Mouse (Mus musculus) stomach, embryonic 14.5 days (tissue): ENCODE data around the gene Baiap2l2. TPM values are rescaled to one million over a fixed set of nuclear protein-coding genes. Genes with fewer than 3 reads are reported as not detected.
A peak's percentile ranks its signal among the peaks of the same experiment; 100 is the strongest.

ENCODE experiments used
- ATAC-seq: fragments of 200-750 bp; cut with Nextera tagmentation; 2 replicates; pipeline ENCODE4 v1.8.0; 2017; ENCODE audit warnings: low read depth, moderate TSS enrichment; ENCODE audit not compliant: insufficient number of reproducible peaks, insufficient read depth, low FRiP score
- H3K27ac ChIP-seq: fragments of 300-500 bp; sonication (generic); 2 replicates; pipeline ENCODE4 v1.5.1; 2014; ENCODE audit warnings: mild to moderate bottlenecking, low read length, moderate library complexity, mixed read lengths
- H3K27me3 ChIP-seq: fragments of 300-500 bp; sonication (generic); 2 replicates; pipeline ENCODE4 v1.6.1; 2014; ENCODE audit warnings: low read length, control low read depth, mixed read lengths; ENCODE audit not compliant: control insufficient read depth, insufficient read depth
- H3K36me3 ChIP-seq: fragments of 300-500 bp; sonication (generic); 2 replicates; pipeline ENCODE4 v1.6.1; 2014; ENCODE audit warnings: mild to moderate bottlenecking, control low read depth, low read length, moderate library complexity, mixed read lengths; ENCODE audit not compliant: control insufficient read depth, insufficient read depth
- H3K4me1 ChIP-seq: fragments of 300-500 bp; sonication (generic); 2 replicates; pipeline ENCODE4 v1.6.1; 2014; ENCODE audit warnings: low read length, control low read depth, mixed read lengths; ENCODE audit not compliant: control insufficient read depth, insufficient read depth
- H3K4me2 ChIP-seq: fragments of 300-500 bp; sonication (generic); replicated peaks from 2 replicates; pipeline ENCODE4 v1.6.1; 2014; ENCODE audit warnings: low read depth, low read length, control low read depth
- H3K4me3 ChIP-seq: fragments of 300-500 bp; sonication (generic); 2 replicates; pipeline ENCODE4 v1.5.1; 2014; ENCODE audit warnings: low read depth, low read length, control low read depth
- H3K9ac ChIP-seq: fragments of 300-500 bp; sonication (generic); replicated peaks from 2 replicates; pipeline ENCODE4 v1.6.1; 2014; ENCODE audit warnings: low read depth, mild to moderate bottlenecking, control low read depth, low read length, moderate library complexity, mixed read lengths
- H3K9me3 ChIP-seq: fragments of 300-500 bp; sonication (generic); 2 replicates; pipeline ENCODE4 v1.6.1; 2016; ENCODE audit warnings: low read depth, low read length, control low read depth; ENCODE audit not compliant: control insufficient read depth
- WGBS: fragments of 180-500 bp; shearing (Covaris S2); extraction: QIAGEN DNeasy Blood & Tissue Kit; methylation state at CpG from one replicate; pipeline ENCODE4 v1.1.7; 2014; 5-methylcytosine and 5-hydroxymethylcytosine counted together
- polyA plus RNA-seq: library from polyadenylated mRNA; unstranded; fragments of >200 nt; fragmentation: Nextera tagmentation; extraction: Ambion mirVana; gene quantifications from 2 replicates; pipeline ENCODE4 v1.2.1, GENCODE M21; 2014

Baiap2l2 gene
- polyA plus RNA-seq, 1 experiment from 2014 or later: 5.9 TPM

- Histone ChIP-seq H3K27ac (no peak overlapping the region), H3K9me3 (no peaks in the 10 kb centered on the region), H3K27me3 (peaks cover 5% of the 10 kb centered on the region; the same call in 1 of the 2 replicates), H3K4me3 (no peak overlapping the region), H3K4me2 (no peak overlapping the region), H3K9ac (no peak overlapping the region), H3K36me3 (no peaks in the 10 kb centered on the region), H3K4me1 (0 out of 2 replicates have a peak, but pooled peaks cover 3% of the 10 kb centered on the region)
- WGBS: 89% methylated on average over 6 of the region's 6 CpGs
- ATAC-seq: no peak
These were observed 21.6 kb downstream of the Baiap2l2 start for GRCm38 (mm10) chr15:79263726-79264125.

GRCm38 (mm10) chr15:79262786-79263309, 22.5 kb downstream of the Baiap2l2 start:
- WGBS: 89% methylated on average over 3 of the region's 3 CpGs
- no peak for ATAC-seq
- Histone ChIP-seq H3K27me3 (peaks cover 5% of the 10 kb centered on the region; the same call in 1 of the 2 replicates), H3K9me3 (no peaks in the 10 kb centered on the region), H3K27ac (no peak overlapping the region), H3K4me3 (no peak overlapping the region), H3K9ac (no peak overlapping the region), H3K4me2 (no peak overlapping the region), H3K36me3 (no peaks in the 10 kb centered on the region), H3K4me1 (0 out of 2 replicates have a peak, but pooled peaks cover 3% of the 10 kb centered on the region)

DNA sequence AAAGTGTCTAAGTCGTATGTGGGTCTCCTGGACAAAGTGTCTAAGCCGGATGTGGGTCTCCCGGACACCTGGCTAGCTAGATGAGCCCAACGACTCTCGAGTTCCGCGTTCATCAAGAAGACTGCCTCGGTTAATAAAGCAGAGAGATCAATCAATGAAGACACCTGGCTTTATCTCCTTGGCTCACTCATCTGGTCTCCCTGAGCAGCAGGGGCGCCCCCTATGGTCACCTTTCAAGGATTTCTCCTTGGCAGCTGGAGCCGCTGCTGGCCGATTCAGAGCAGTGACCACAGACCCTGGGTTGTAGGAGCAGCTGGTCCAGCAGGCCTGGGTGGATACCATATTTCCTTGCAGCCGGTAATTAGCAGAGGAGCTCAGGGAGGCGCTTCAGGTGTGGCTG, 23.0 kb downstream of the Baiap2l2 start:
- whole genome bisulfite sequencing: 16% methylated on average over 13 of the region's 13 CpGs
- H3K27me3 ChIP-seq: peaks cover 5% of the 10 kb centered on the region; the same call in 1 of the 2 replicates
- 0 out of 2 replicates have a peak overlapping the region, but pooled peaks have one; percentile 61 for H3K4me3 ChIP-seq

GRCm38 (mm10) chr15:79261757-79262156, 23.6 kb downstream of the Baiap2l2 start:
- Histone ChIP-seq H3K27ac (no peak overlapping the region), H3K9me3 (no peaks in the 10 kb centered on the region), H3K4me2 (peak overlapping the region; percentile 100), H3K4me3 (peak overlapping the region; percentile 61), H3K36me3 (no peaks in the 10 kb centered on the region), H3K27me3 (peaks cover 5% of the 10 kb centered on the region; the same call in 1 of the 2 replicates), H3K9ac (peak overlapping the region; percentile 50), H3K4me1 (0 out of 2 replicates have a peak, but pooled peaks cover 3% of the 10 kb centered on the region)
- WGBS: under 1% methylated on average over 25 of the region's 28 CpGs
- peak; percentile 19 for ATAC-seq

More for the DNA sequence above, 23.0 kb downstream of the Baiap2l2 start:
- no peak for ATAC-seq
- H3K9ac ChIP-seq: no peak overlapping the region
- no peak overlapping the region for H3K27ac ChIP-seq
- H3K9me3 ChIP-seq: no peaks in the 10 kb centered on the region
- no peaks in the 10 kb centered on the region for H3K36me3 ChIP-seq
- H3K4me2 ChIP-seq: no peak overlapping the region
- H3K4me1 ChIP-seq: 0 out of 2 replicates have a peak, but pooled peaks cover 3% of the 10 kb centered on the region

DNA sequence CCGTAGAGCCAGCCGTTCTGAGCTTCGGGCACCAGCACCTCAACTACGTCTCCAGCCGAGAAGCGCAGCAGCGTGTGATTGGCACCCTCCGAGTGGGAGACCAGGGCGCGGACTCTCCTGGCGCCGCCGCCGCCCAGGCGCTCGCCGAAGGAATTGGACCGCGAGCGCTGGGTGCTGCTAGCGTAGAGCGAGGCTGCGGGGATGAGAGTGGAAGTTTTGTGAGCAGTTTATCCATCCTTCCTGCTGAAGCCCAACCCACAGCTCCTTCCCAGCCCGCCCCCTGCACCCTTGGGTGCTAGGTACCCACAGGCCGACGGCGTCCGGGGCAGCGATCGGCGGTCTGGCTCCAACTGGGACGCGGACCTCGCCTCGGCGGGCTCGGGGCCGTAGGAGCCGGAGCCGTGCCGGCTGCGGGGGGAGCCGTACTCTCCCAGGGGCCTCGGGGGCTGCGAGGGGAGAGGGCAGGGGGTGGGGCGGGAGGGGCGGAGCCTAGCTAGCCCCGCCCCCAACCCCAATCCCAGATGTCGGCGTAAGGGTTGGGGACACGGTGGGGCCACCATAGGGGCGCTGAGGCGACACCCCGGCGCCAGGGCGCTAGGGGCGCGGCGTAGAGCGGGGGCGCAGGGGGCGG, 24.1 kb downstream of the Baiap2l2 start:
- no peaks in the 10 kb centered on the region for H3K36me3 ChIP-seq
- H3K4me1 ChIP-seq: 0 out of 2 replicates have a peak, but pooled peaks cover 3% of the 10 kb centered on the region
- no peak overlapping the region for H3K27ac ChIP-seq
- H3K9me3 ChIP-seq: no peaks in the 10 kb centered on the region
- H3K4me3 ChIP-seq: peak overlapping the region; percentile 61
- H3K9ac ChIP-seq: peak overlapping the region; percentile 50
- ATAC-seq: peak; percentile 62; the same call in 1 of the 2 replicates
- WGBS: 1% methylated on average over 60 of the region's 62 CpGs
- H3K27me3 ChIP-seq: peaks cover 5% of the 10 kb centered on the region; the same call in 1 of the 2 replicates
- H3K4me2 ChIP-seq: peak overlapping the region; percentile 100

GRCm38 (mm10) chr15:79258521-79258920, 26.8 kb downstream of the Baiap2l2 start:
- Histone ChIP-seq H3K27me3 (peaks cover 5% of the 10 kb centered on the region; the same call in 1 of the 2 replicates), H3K9ac (no peak overlapping the region), H3K9me3 (no peaks in the 10 kb centered on the region), H3K27ac (no peak overlapping the region), H3K4me3 (no peak overlapping the region), H3K4me2 (no peak overlapping the region), H3K36me3 (no peaks in the 10 kb centered on the region), H3K4me1 (0 out of 2 replicates have a peak, but pooled peaks cover 3% of the 10 kb centered on the region)
- 27% methylated on average over 17 of the region's 17 CpGs for WGBS
- ATAC-seq: no peak

DNA sequence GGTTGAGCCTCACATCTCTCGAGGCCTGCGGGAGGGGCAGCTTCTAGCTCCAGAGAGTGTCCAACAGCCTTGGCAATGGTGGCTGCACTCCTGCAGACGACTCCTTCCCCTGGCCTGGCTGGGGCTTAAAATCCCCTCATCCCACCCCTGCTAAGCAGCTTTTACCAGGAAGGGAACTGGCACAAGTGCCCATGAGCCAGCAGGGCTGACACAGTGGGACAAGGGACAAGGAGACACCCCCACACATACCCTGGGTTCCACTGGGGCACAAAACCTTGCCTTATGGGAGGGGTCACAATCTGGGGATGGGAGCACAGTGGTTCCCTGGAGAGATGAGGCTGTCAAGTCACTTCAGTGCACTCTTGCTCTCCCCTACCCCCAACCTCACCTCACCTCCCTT, 30.7 kb downstream of the Baiap2l2 start, which contains the start of gene Slc16a8:
TSS of gene Slc16a8 (minus strand) at position 101 of the 400 bp plus-strand sequence.
- Histone ChIP-seq H3K27me3 (0 out of 2 replicates have a peak, but pooled peaks cover 6% of the 10 kb centered on the region), H3K4me2 (no peak within 1 kb of the TSS), H3K4me3 (no peak within 1 kb of the TSS), H3K4me1 (0 out of 2 replicates have a peak, but pooled peaks cover 8% of the 10 kb centered on the region), H3K36me3 (no peaks in the 10 kb centered on the region), H3K9me3 (no peaks in the 10 kb centered on the region), H3K9ac (no peak within 1 kb of the TSS), H3K27ac (no peak within 1 kb of the TSS)
- 30% methylated on average over 3 of the region's 3 CpGs for WGBS
- no peak for ATAC-seq

DNA sequence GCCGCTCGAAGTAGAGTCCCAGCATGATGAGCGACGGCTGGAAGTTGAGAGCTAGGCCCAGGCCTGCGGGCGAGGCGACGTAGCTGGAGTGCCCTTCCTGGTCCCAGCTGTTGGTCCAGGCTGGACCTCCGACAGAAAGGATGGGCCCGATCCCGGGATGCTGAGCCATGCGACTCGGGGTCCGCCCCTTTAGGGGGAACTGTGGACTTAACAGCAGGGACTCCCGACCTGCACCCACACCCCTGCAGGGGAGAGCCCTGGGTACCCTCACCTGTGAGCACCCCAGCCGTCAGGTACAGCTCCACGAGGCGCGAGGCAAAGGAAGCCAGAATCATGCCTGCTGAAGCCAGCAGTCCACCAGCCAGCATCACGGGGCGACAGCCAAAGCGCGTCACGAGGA, 32.8 kb downstream of the Baiap2l2 start:
- 0 out of 2 replicates have a peak, but pooled peaks cover 8% of the 10 kb centered on the region for H3K4me1 ChIP-seq
- ATAC-seq: no peak
- H3K36me3 ChIP-seq: peaks cover 7% of the 10 kb centered on the region; the same call in 1 of the 2 replicates
- peak overlapping the region; percentile 35 for H3K4me3 ChIP-seq
- peak overlapping the region; percentile 47 for H3K9ac ChIP-seq
- H3K27ac ChIP-seq: no peak overlapping the region
- 32% methylated on average over 24 of the region's 24 CpGs for WGBS
- peak overlapping the region; percentile 83 for H3K4me2 ChIP-seq
- H3K9me3 ChIP-seq: no peaks in the 10 kb centered on the region
- 0 out of 2 replicates have a peak, but pooled peaks cover 6% of the 10 kb centered on the region for H3K27me3 ChIP-seq
